8 mouse cellular contexts compared by ENCODE assay signal in the genomic region with DNA sequence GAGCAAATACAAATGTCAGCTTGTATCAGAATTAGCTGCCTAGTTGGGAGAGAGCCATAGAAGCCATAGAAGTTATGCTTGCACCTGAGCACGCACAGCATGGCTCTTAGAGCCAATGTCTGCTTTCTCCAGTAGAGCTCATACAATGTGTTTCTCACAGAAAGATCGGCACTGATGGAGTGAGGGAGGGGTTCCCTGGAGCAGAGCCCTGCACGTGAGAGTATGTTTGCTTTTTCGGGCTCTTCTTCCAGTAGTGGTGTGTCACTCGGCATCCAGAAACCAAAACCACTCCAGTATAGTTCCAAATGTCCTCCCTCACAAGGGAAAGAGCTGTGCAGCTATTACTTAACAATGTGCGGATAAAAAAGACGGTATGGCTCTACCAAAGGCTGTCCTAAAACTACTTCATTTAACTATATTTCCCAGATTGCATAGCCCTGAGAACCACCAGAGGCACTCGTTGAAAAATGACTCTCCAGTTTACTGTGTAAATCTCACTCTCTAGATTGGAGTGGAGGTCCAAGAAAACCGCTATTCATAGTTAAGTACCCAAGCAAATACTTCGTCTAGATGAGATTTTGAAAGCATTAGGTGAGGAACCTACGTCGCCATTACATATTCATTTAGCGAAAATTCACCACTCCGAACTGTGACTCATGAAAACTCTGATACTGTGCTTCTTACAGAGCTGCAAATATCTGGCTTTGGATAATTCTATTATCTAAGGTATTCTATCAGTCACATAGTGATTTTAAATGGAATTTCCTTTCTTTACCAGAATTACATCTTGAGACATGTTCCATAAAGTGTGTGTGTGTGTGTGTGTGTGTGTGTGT. TPM values are rescaled to one million over a fixed set of nuclear protein-coding genes. Genes with fewer than 3 reads are reported as not detected.
A peak's percentile ranks its signal among the peaks of the same experiment; 100 is the strongest.
DNase-seq lines count a peak whose midpoint lies in the region; ATAC-seq and TF ChIP-seq lines count a peak whose summit lies in the region.

No protein-coding gene starts in this region.

- peak overlapping the region; percentile 42 for H3K4me2 ChIP-seq in limb, embryonic 12.5 days

- peak overlapping the region; percentile 17; the same call in 1 of the 2 replicates for H3K4me3 ChIP-seq in heart, adult 2 months
- peak overlapping the region; percentile 75; the same call in 1 of the 2 replicates for H3K4me3 ChIP-seq in thymus, adult 2 months (ENCODE audit: control insufficient read depth, insufficient read depth, low read length)
- H3K4me3 ChIP-seq in limb, embryonic 12.5 days (replicated peaks): peak overlapping the region; percentile 55

- H3K9me3 ChIP-seq in limb, embryonic 12.5 days: no peaks in the 10 kb centered on the region

- 68% methylated on average over 14 of the region's 14 CpGs for WGBS in heart, adult 2 months
- whole genome bisulfite sequencing in thymus, adult 2 months: 79% methylated on average over 14 of the region's 14 CpGs
- 78% methylated on average over 14 of the region's 14 CpGs for WGBS in limb, embryonic 12.5 days

- DNase-seq in heart, adult 2 months: no peak
- DNase-seq in heart, postnatal 4 days: no peak
- DNase-seq in thymus, adult 2 months: no peak
- no peak for DNase-seq in thymus, adult 18-20 months
- DNase-seq in retina, embryonic 14.5 days (ENCODE audit: low spot score): peak; percentile 1
- DNase-seq in adipocyte (ENCODE audit: low spot score): no peak
- no peak for DNase-seq in ovary, postnatal 36 days (ENCODE audit: low spot score)

- intact Hi-C loops in heart, adult 2 months (cut with DNase I): loop anchor here (5.0 to 10.0 kb wide), 4 partner anchors 36 to 363 kb away; a partner anchor contains a TSS

- H3K36me3 ChIP-seq in heart, adult 2 months (ENCODE audit: control insufficient read depth, insufficient read depth, low read length): no peaks in the 10 kb centered on the region
- peaks cover 11% of the 10 kb centered on the region; the same call in 1 of the 2 replicates for H3K36me3 ChIP-seq in thymus, adult 2 months (ENCODE audit: control insufficient read depth, insufficient read depth, low read length)
- H3K36me3 ChIP-seq in limb, embryonic 12.5 days: peaks cover 14% of the 10 kb centered on the region

- TF ChIP-seq CTCF in heart, adult 2 months (IDR thresholded peaks at IDR 0.05): no peak
- TF ChIP-seq CTCF in thymus, adult 2 months (IDR thresholded peaks at IDR 0.05; ENCODE audit: borderline replicate concordance, control insufficient read depth, extremely low read depth, insufficient read depth, low read length, poor library complexity): no peak

- H3K9ac ChIP-seq in heart, adult 2 months (ENCODE audit: low read depth, low read length): no peak overlapping the region
- H3K9ac ChIP-seq in limb, embryonic 12.5 days (replicated peaks): no peak overlapping the region

- no peaks in the 10 kb centered on the region for H3K79me2 ChIP-seq in heart, adult 2 months (replicated peaks; ENCODE audit: control insufficient read depth, insufficient read depth, low read length)

- no peak for TF ChIP-seq EP300 in heart, adult 2 months (IDR thresholded peaks at IDR 0.05; ENCODE audit: insufficient read depth, low read depth, low read length)

- H3K27ac ChIP-seq in heart, adult 2 months: no peak overlapping the region; the same call in 1 of the 2 replicates
- no peak overlapping the region for H3K27ac ChIP-seq in thymus, adult 2 months (ENCODE audit: control insufficient read depth, insufficient read depth, low read length)
- H3K27ac ChIP-seq in limb, embryonic 12.5 days: peak overlapping the region; percentile 90; the same call in 1 of the 2 replicates

- no peaks in the 10 kb centered on the region for H3K27me3 ChIP-seq in heart, adult 2 months (ENCODE audit: control insufficient read depth, insufficient read depth, low read length)
- H3K27me3 ChIP-seq in thymus, adult 2 months (ENCODE audit: control insufficient read depth, insufficient read depth, low read length): no peaks in the 10 kb centered on the region
- H3K27me3 ChIP-seq in limb, embryonic 12.5 days: peaks cover 20% of the 10 kb centered on the region

- TF ChIP-seq POLR2A in heart, adult 2 months (IDR thresholded peaks at IDR 0.05; ENCODE audit: insufficient read depth, low read depth, low read length): no peak
- TF ChIP-seq POLR2A in thymus, adult 2 months (IDR thresholded peaks at IDR 0.05; ENCODE audit: control insufficient read depth, extremely low read depth, insufficient read depth, low read length, poor library complexity): no peak

- H3K4me1 ChIP-seq in heart, adult 2 months (ENCODE audit: control insufficient read depth, insufficient read depth, low read length): no peaks in the 10 kb centered on the region
- H3K4me1 ChIP-seq in thymus, adult 2 months (replicated peaks; ENCODE audit: control insufficient read depth, insufficient read depth, low read length): no peaks in the 10 kb centered on the region
- H3K4me1 ChIP-seq in limb, embryonic 12.5 days (replicated peaks): 0 out of 2 replicates have a peak, but pooled peaks cover 3% of the 10 kb centered on the region

- ATAC-seq in limb, embryonic 12.5 days (ENCODE audit: insufficient number of reproducible peaks, insufficient read depth, low FRiP score, low TSS enrichment, low read depth): no peak

RNA-seq across cellular contexts. Expression of a gene that starts 0.7 kb away (rescaled TPM):
- total RNA-seq in heart, adult 2 months (2021): 10 to 100 TPM; 11.2 to 11.7 TPM
- polyA plus RNA-seq in heart, adult 2 months (2012; rRNA removed): 6.3 and 9.5 TPM in 2 replicates
- total RNA-seq in heart, postnatal 4 days (2021): 10 to 100 TPM; 28.7 to 29.2 TPM
- 47.2 and 49.6 TPM in 2 replicates for polyA plus RNA-seq in thymus, adult 2 months (2012; rRNA removed)
- 51.8 and 54.3 TPM in 2 replicates for polyA plus RNA-seq in limb, embryonic 12.5 days (2016; fragmentation: Nextera tagmentation; extraction: Ambion mirVana)

Comparison
In these comparisons a context has a peak if more than half of its experiments do, and no peak if none do; other contexts are left out.
1. H3K4me3 ChIP-seq: peak in every context shown above with its lines; median percentile 75 in thymus, adult 2 months; 55 in limb, embryonic 12.5 days; 17 in heart, adult 2 months.